Mouse (Mus musculus) heart, postnatal 10 days (tissue): ENCODE results near the gene Sumo1. TPM values are rescaled to one million over a fixed set of nuclear protein-coding genes. Genes with fewer than 3 reads are reported as not detected.
A peak's percentile ranks its signal among the peaks of the same experiment; 100 is the strongest.
"Not testable (repeated sequence)": the region's sequence is repeated elsewhere in the genome, so short reads cannot be mapped to it uniquely, and the experiment has no call there.

ENCODE experiments used
- DNase-seq, 2 experiments: peaks; one replicate each; pipeline ENCODE4 v3.0.0; 2021
- intact Hi-C: fragments of 180-260 bp; cut with DNase I; formaldehyde crosslinking; loops from one replicate; pipeline ENCODE4 v1.15.1; 2025
- total RNA-seq, 2 experiments: library from RNA; stranded (reverse); gene quantifications; 2 replicates each; pipeline ENCODE4 v1.2.3; 2021

Gene Sumo1
- total RNA-seq, 2 experiments from 2014 or later, result 62.5 to 73.8 TPM

DNA sequence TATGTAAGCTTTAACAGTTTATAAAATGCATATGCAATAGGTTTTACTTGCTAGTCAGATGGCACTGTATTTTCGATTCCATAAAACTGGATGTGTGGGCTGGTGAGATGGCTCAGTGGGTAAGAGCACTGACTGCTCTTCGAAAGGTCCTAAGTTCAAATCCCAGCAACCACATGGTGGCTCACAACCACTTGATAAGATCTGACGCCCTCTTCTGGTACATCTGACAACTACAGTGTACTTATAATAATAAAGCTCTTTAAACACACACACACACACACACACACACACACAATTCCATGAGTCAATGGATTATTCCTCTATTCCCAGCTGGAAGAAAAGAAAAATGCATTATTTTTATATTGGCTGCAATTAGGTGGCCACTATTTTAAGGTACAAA, 32.3 kb downstream of the Sumo1 start:
- intact Hi-C loops, result no loop called here
- no peak for DNase-seq

GRCm38 (mm10) chr1:59636349-59636748, 34.3 kb downstream of the Sumo1 start:
- intact Hi-C loops, result no loop called here
- no peak for DNase-seq

DNA sequence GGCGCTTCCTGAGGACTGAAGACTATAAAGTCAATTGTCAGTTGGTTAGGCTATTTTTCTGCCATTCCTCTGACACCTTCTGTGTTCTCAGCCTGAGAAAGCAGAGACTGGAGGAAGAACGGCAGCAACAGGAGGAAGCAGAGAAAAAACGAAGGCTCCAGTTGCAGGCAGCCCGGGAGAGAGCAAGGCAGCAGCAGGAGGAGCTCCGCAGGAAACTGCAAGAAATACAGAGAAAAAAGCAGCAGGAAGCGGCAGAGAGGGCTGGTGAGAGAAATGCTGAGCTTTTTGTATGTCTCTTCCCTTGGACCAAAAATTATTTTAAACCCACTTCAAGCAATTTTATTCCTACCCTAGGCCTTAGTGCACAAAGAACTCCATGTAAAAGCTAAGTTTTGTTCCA, 37.6 kb downstream of the Sumo1 start:
- intact Hi-C loops, result no loop called here
- DNase-seq, result no peak

GRCm38 (mm10) chr1:59631986-59632659, 38.5 kb downstream of the Sumo1 start:
- no peak for DNase-seq

GRCm38 (mm10) chr1:59630356-59630755, 40.3 kb downstream of the Sumo1 start:
- DNase-seq, intact Hi-C loops: not testable (repeated sequence)

More at GRCm38 (mm10) chr1:59631986-59632659, 38.5 kb downstream of the Sumo1 start:
- intact Hi-C loops, result no loop called here

- intact Hi-C loops, result no loop called here
- DNase-seq, result no peak
These were observed 41.4 kb downstream of the Sumo1 start for GRCm38 (mm10) chr1:59629194-59629593.

GRCm38 (mm10) chr1:59625410-59625809, 45.2 kb downstream of the Sumo1 start:
- DNase-seq, result peak; percentile 52 to 61

DNA sequence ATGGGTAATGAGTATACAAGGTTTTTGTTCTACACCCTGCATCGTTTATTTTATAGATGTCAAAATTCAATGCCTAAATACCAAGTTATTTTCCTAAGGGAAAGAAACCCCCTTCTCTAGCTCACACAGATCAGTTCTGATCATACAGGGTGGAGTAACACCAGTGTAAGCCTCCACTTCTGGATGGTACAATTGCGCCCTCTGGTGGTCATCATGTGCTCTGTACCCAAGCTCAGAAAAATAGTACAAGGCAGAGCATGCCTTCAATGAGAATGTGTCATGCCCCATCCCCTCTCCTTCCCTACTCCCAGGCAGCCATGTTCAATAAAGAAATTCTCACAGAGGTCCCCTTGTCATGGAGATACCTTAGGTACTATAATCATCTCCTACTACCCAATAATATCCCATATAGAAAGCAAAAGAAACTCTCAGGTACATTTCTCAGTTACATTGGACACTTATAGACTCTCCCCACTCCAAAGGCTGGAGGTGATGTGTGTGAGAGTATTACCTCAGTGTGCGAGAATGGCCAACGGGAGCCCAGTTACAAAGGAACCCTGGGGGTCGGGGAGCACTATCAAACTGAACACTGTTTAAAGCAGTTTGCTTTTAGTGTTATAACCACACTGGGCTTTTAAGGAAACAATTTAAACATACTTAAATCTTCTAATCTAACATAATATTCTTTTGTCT, 47.2 kb downstream of the Sumo1 start:
- intact Hi-C loops, result loop anchor here (1.0 to 5.0 kb wide), 3 partner anchors 141 to 376 kb away; partner anchors contain the start of gene Fzd7

More at GRCm38 (mm10) chr1:59625410-59625809, 45.2 kb downstream of the Sumo1 start:
- intact Hi-C loops, result no loop called here

GRCm38 (mm10) chr1:59619201-59619600, 51.4 kb downstream of the Sumo1 start:
- DNase-seq, result no peak
- intact Hi-C loops, result no loop called here

More for the DNA sequence above, 47.2 kb downstream of the Sumo1 start:
- DNase-seq, result peak; percentile 76 to 86

DNA sequence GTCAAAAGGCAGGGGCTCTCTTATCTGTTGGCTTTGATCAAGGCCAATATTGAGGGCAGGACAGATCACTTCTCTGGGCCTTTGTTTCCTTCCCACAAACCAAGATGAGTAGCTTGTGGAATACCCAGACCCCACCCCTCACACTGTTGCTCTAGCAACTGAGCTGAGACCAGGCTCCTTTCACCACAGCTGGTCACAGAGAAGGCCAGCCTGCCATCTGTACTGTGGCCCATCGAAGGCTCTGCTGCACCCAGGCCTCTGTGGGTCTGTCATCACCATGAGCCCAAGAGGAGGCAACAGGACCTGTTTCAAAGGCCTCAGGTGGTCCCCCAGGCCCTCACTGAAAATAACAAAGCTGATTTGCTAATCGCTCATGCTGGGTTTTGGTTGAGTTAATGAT, 55.6 kb downstream of the Sumo1 start:
- DNase-seq, result no peak
- intact Hi-C loops, result no loop called here

GRCm38 (mm10) chr1:59613795-59614194, 56.8 kb downstream of the Sumo1 start:
- DNase-seq, result peak; percentile 49 to 75
- intact Hi-C loops, result no loop called here

DNA sequence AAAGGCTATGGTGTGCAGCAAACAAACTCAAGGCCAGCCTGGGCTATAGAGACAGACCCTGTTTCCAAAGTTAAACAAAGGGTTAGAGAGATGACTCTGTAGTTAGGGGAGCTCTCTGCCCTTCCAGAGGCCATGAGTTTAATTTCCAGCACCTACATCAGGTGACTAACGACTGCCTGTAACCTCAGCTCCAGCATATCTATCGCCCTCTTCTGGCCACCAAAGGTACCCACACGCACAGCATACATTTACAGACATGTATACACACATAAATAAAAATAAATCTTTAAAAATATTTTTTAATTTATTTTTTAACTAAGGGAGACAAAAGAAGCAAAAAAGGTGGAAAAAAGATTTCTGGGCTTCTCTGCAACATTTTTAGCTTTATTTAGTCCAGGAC, 59.7 kb downstream of the Sumo1 start:
- intact Hi-C loops, result no loop called here
- no peak for DNase-seq

GRCm38 (mm10) chr1:59609896-59610295, 60.7 kb downstream of the Sumo1 start:
- intact Hi-C loops, result no loop called here
- DNase-seq, result peak; percentile 35 to 50

GRCm38 (mm10) chr1:59609458-59609857, 61.2 kb downstream of the Sumo1 start:
- intact Hi-C loops, result no loop called here
- no peak for DNase-seq

DNA sequence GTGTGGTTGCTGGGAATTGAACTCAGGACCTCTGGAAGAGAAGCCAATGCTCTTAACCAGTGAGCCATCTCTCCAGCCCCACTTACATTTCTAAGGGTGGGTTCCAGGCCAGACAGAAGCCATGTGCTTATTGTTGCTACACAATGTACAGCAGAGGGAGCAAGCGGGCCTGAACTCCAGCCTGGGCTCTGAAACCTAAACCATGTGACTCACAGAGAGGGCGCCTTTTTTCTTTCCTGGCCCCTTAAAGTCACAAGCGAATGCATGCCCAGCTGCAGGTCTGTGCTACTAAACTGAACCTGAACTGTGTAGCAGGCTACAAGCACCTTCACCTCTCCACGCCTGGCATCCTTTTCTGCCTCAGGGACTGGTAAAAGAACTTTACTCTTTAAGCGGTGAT, 61.7 kb downstream of the Sumo1 start:
- DNase-seq, result no peak
- intact Hi-C loops, result no loop called here

DNA sequence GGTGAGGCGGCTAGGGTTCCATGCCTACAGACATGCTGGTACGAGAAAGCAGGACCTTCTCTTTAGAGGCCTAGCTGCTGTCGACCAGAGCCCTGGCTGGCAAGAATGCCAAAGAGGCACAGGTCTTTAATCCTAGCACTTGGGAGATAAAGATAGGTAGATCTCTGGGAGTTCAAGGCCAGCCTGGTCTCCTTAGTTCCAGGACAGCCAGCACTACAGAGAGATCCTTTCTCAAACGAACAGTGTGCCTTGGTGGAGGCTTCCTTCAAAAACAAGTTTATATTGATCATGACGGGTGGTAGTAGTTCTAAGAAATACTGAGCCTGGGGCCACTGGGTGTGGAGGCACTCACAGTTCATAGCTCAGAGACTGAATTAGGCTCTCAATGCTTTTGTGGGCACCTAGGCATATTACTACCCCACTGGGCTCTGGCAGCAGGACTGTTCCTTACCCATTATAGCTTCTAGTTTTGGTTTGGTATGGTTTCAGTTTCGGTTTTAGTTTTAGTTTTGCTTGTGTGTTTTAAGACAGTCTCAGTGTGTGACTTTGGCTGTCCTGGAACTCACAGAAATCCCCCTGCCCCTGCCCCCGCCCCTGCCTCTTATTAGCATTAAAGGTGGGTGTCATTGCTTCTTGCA, 62.4 kb downstream of the Sumo1 start:
- intact Hi-C loops, result no loop called here

DNA sequence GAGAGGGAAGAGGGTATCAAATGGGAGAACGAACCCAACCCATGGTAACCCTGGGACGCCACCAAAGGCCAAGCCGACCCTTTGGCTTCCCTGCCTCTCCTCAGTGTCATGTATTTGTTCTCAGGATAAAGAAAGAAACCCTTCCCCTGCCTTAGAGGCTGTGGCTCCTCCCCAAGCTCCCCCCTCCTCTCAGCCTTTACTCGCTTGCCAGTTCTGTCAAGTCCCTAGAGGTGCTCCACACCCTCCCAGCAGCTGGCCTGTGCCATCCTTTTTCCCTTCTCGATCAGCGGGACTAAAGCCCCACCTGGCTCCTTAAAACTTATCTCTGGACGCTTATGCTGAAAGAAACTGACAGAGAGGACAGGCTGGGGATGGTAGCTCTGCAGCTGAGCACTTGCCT, 63.6 kb downstream of the Sumo1 start:
- intact Hi-C loops, result no loop called here
- DNase-seq, result peak in 1 of 2 experiments; percentile 25

More for the DNA sequence above, 62.4 kb downstream of the Sumo1 start:
- no peak for DNase-seq

DNA sequence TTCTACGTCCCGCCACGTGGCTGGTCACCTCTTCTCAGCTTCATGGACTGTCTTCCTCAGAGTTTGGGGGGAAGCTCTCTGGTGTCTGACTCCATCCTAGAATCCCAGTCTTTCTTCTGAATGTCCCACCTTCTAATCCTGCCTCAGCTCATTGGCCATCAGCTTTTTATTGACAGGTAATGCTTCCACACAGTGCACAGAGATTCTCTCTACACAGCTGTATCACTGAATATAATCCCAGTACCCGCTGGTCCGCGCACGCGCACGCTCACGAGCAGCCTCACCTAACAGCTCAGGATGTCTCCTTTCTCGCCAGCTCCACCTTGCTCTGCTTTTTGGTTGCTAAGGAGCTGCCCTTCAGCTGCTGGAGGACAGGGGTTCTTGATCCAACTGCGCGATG, 64.2 kb downstream of the Sumo1 start:
- no peak for DNase-seq
- intact Hi-C loops, result no loop called here

- intact Hi-C loops, result no loop called here
- no peak for DNase-seq
These were observed 66.7 kb downstream of the Sumo1 start for GRCm38 (mm10) chr1:59603893-59604292.

- intact Hi-C loops, result no loop called here
- DNase-seq, result no peak
These were observed 67.3 kb downstream of the Sumo1 start for GRCm38 (mm10) chr1:59603417-59603712.

DNA sequence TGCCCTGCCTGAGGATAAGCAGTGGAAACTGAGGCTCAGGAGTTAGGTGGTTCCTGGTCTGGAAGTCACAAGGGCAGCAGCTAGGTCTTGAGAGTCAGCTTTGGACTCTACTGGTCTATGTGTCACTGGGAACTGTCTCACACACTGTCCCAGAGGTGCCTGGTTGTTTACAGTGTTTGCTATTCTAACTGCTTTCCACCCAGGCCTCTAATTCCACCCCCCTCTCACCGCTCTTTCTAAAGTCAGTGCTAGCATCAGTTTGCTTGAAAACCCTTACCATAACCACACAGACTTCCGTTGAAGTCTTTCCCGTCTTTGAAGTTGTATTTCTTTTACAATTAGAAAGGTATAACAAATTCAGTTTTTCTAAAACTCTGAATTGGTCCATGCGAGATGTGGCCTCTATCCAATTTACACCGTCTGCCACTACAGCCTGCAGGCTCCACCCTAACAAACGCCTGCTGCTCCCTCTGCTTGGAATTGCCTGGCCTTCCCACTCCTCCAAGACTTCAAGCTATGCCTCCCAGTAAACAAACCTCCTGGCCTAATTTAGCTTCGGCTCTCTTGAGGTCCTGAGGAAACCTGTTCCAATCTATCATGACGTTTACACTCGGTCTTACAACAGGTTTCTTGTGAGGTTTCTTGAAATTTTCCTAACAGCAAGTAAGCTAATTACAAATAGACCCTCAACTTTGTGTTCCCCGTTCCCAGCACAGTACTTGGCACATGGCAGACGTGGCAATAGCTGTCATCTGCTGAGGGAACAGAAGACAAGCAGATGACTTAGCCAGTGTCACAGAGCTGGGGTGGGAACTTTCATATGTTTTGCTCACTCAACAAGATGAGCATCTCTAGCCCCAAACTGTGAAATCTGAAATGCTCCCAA, 67.9 kb downstream of the Sumo1 start:
- no peak for DNase-seq
- intact Hi-C loops, result no loop called here
